Mouse (Mus musculus) E14TG2a.4 (cell line): ENCODE data around the gene Zfp426.

Source experiments
- H3K27me3 ChIP-seq: 2 replicates; pipeline ENCODE4 v1.6.1; 2014; ENCODE audit warnings: low read length, control low read depth; ENCODE audit not compliant: insufficient read depth
- H3K36me3 ChIP-seq: 2 replicates; pipeline ENCODE4 v1.6.1; 2014; ENCODE audit warnings: low read length, control low read depth; ENCODE audit not compliant: insufficient read depth
- H3K4me1 ChIP-seq: replicated peaks from 2 replicates; pipeline ENCODE4 v1.6.1; 2014; ENCODE audit warnings: low read depth, low read length, control low read depth
- H3K4me3 ChIP-seq: replicated peaks from 2 replicates; pipeline ENCODE4 v1.5.1; 2014; ENCODE audit warnings: mild to moderate bottlenecking, low read length
- H3K9me3 ChIP-seq: 2 replicates; pipeline ENCODE4 v1.6.1; 2014; ENCODE audit warnings: low read length, control low read depth
- CTCF ChIP-seq: conservative IDR thresholded peaks from 2 replicates; pipeline ENCODE4 v1.5.1; 2014; ENCODE audit warnings: low read length
- NANOG ChIP-seq: IDR thresholded peaks from 2 replicates; pipeline ENCODE4 v1.6.1; 2014; ENCODE audit warnings: borderline replicate concordance, low read length, mixed read lengths
- POU5F1 ChIP-seq: IDR thresholded peaks from 2 replicates; pipeline ENCODE4 v1.6.1; 2014; ENCODE audit warnings: low read length, borderline replicate concordance

Zfp426 gene

GRCm38 (mm10) chr9:20492527-20493233, at the start of gene Zfp426:
Zfp426 (minus strand) TSS chr9:20492746.
- TF ChIP-seq POU5F1 (no peak), CTCF (no peak), NANOG (no peak)
- Histone ChIP-seq H3K9me3 (no peaks in the 10 kb centered on the region), H3K4me1 (peaks cover 20% of the 10 kb centered on the region), H3K36me3 (peaks cover 45% of the 10 kb centered on the region), H3K4me3 (peak within 1 kb of the TSS; percentile 96), H3K27me3 (no peaks in the 10 kb centered on the region)

- TF ChIP-seq CTCF (no peak), POU5F1 (no peak), NANOG (no peak)
- H3K4me1 ChIP-seq: no peaks in the 10 kb centered on the region; the same call in 1 of the 2 replicates
- H3K36me3 ChIP-seq: no peaks in the 10 kb centered on the region
- H3K27me3 ChIP-seq: peaks cover 20% of the 10 kb centered on the region
- H3K4me3 ChIP-seq: no peak overlapping the region
- H3K9me3 ChIP-seq: no peaks in the 10 kb centered on the region
Observed at GRCm38 (mm10) chr9:20536598-20536997, 44.1 kb upstream of the Zfp426 start.

GRCm38 (mm10) chr9:20534326-20534926, 41.9 kb upstream of the Zfp426 start:
- TF ChIP-seq CTCF (no peak), NANOG (no peak), POU5F1 (no peak)
- H3K36me3 ChIP-seq: no peaks in the 10 kb centered on the region
- H3K9me3 ChIP-seq: no peaks in the 10 kb centered on the region
- peaks cover 20% of the 10 kb centered on the region for H3K27me3 ChIP-seq
- H3K4me1 ChIP-seq: no peaks in the 10 kb centered on the region
- H3K4me3 ChIP-seq: no peak overlapping the region

GRCm38 (mm10) chr9:20521306-20521957, 28.9 kb upstream of the Zfp426 start, which contains the start of gene Zfp266:
Zfp266 (minus strand) TSS chr9:20521417.
- peaks cover 30% of the 10 kb centered on the region for H3K36me3 ChIP-seq
- TF ChIP-seq POU5F1 (no peak), NANOG (no peak), CTCF (no peak)
- H3K4me1 ChIP-seq: peaks cover 43% of the 10 kb centered on the region
- peak within 1 kb of the TSS; percentile 95 for H3K4me3 ChIP-seq
- H3K27me3 ChIP-seq: no peaks in the 10 kb centered on the region
- H3K9me3 ChIP-seq: no peaks in the 10 kb centered on the region

- H3K27me3 ChIP-seq: no peaks in the 10 kb centered on the region
Observed at GRCm38 (mm10) chr9:20520531-20521210, 28.1 kb upstream of the Zfp426 start.

GRCm38 (mm10) chr9:20519949-20520348, 27.4 kb upstream of the Zfp426 start:
- TF ChIP-seq CTCF (no peak), NANOG (no peak), POU5F1 (no peak)
- Histone ChIP-seq H3K4me1 (peaks cover 58% of the 10 kb centered on the region), H3K27me3 (no peaks in the 10 kb centered on the region), H3K9me3 (no peaks in the 10 kb centered on the region), H3K36me3 (peaks cover 45% of the 10 kb centered on the region), H3K4me3 (peak overlapping the region; percentile 95)

More at GRCm38 (mm10) chr9:20520531-20521210, 28.1 kb upstream of the Zfp426 start:
- H3K36me3 ChIP-seq: peaks cover 38% of the 10 kb centered on the region
- H3K9me3 ChIP-seq: no peaks in the 10 kb centered on the region
- H3K4me3 ChIP-seq: peak overlapping the region; percentile 95
- peaks cover 51% of the 10 kb centered on the region for H3K4me1 ChIP-seq
- TF ChIP-seq CTCF (no peak), NANOG (no peak), POU5F1 (no peak)

GRCm38 (mm10) chr9:20518708-20519107, 26.2 kb upstream of the Zfp426 start:
- no peaks in the 10 kb centered on the region for H3K9me3 ChIP-seq
- no peak for TF ChIP-seq CTCF
- no peak for TF ChIP-seq NANOG
- TF ChIP-seq POU5F1: no peak
- H3K36me3 ChIP-seq: peaks cover 57% of the 10 kb centered on the region
- H3K27me3 ChIP-seq: no peaks in the 10 kb centered on the region
- H3K4me3 ChIP-seq: no peak overlapping the region
- H3K4me1 ChIP-seq: peaks cover 70% of the 10 kb centered on the region

GRCm38 (mm10) chr9:20517727-20518126, 25.2 kb upstream of the Zfp426 start:
- H3K36me3 ChIP-seq: peaks cover 67% of the 10 kb centered on the region
- H3K4me1 ChIP-seq: peaks cover 79% of the 10 kb centered on the region
- TF ChIP-seq CTCF (no peak), NANOG (no peak), POU5F1 (no peak)
- H3K9me3 ChIP-seq: no peaks in the 10 kb centered on the region
- no peaks in the 10 kb centered on the region for H3K27me3 ChIP-seq
- no peak overlapping the region for H3K4me3 ChIP-seq
